Mouse (Mus musculus) thymus, adult 2 months (tissue): ENCODE measurements around the gene Syt1. TPM values are rescaled to one million over a fixed set of nuclear protein-coding genes. Genes with fewer than 3 reads are reported as not detected.

Source experiments
- DNase-seq: peaks from one replicate; pipeline ENCODE4 v3.0.0; 2021
- H3K27ac ChIP-seq: fragments of 200-500 bp; 2 replicates; pipeline ENCODE4 v1.5.1; 2012; ENCODE audit warnings: low read length, control low read depth; ENCODE audit not compliant: control insufficient read depth, insufficient read depth
- H3K27me3 ChIP-seq: fragments of 200-500 bp; 2 replicates; pipeline ENCODE4 v1.6.1; 2012; ENCODE audit warnings: mild to moderate bottlenecking, low read length, moderate library complexity, mixed read lengths; ENCODE audit not compliant: control insufficient read depth, insufficient read depth
- H3K36me3 ChIP-seq: fragments of 200-500 bp; 2 replicates; pipeline ENCODE4 v1.6.1; 2012; ENCODE audit warnings: mild to moderate bottlenecking, low read length, moderate library complexity; ENCODE audit not compliant: control insufficient read depth, insufficient read depth
- H3K4me1 ChIP-seq: fragments of 200-500 bp; replicated peaks from 2 replicates; pipeline ENCODE4 v1.6.1; 2012; ENCODE audit warnings: low read length; ENCODE audit not compliant: control insufficient read depth, insufficient read depth
- H3K4me3 ChIP-seq: fragments of 200-500 bp; 2 replicates; pipeline ENCODE4 v1.5.1; 2012; ENCODE audit warnings: mild to moderate bottlenecking, low read length, control low read depth, moderate library complexity; ENCODE audit not compliant: control insufficient read depth, insufficient read depth
- CTCF ChIP-seq: fragments of 200-500 bp; IDR thresholded peaks from 2 replicates; pipeline ENCODE4 v1.5.1; 2012; ENCODE audit warnings: mild to moderate bottlenecking, control low read depth, low read length, moderate library complexity, borderline replicate concordance; ENCODE audit not compliant: control insufficient read depth, poor library complexity, insufficient read depth; ENCODE audit errors: extremely low read depth
- POLR2A ChIP-seq: fragments of 200-500 bp; IDR thresholded peaks from 2 replicates; pipeline ENCODE4 v1.6.1; 2012; ENCODE audit warnings: mild to moderate bottlenecking, low read length, control low read depth, moderate library complexity; ENCODE audit not compliant: control insufficient read depth, poor library complexity, insufficient read depth; ENCODE audit errors: extremely low read depth
- WGBS: fragments of 180-500 bp; shearing (Covaris S2); methylation state at CpG from one replicate; pipeline ENCODE4 v1.1.7; 2018; 5-methylcytosine and 5-hydroxymethylcytosine counted together
- polyA plus RNA-seq: library from polyadenylated mRNA; depleted of rRNA; stranded (reverse); fragments of >200 nt; gene quantifications from 2 replicates; pipeline ENCODE4 v1.2.3, GENCODE M21; 2012

Syt1 gene
- polyA plus RNA-seq, 1 experiment: 2.0 TPM

DNA sequence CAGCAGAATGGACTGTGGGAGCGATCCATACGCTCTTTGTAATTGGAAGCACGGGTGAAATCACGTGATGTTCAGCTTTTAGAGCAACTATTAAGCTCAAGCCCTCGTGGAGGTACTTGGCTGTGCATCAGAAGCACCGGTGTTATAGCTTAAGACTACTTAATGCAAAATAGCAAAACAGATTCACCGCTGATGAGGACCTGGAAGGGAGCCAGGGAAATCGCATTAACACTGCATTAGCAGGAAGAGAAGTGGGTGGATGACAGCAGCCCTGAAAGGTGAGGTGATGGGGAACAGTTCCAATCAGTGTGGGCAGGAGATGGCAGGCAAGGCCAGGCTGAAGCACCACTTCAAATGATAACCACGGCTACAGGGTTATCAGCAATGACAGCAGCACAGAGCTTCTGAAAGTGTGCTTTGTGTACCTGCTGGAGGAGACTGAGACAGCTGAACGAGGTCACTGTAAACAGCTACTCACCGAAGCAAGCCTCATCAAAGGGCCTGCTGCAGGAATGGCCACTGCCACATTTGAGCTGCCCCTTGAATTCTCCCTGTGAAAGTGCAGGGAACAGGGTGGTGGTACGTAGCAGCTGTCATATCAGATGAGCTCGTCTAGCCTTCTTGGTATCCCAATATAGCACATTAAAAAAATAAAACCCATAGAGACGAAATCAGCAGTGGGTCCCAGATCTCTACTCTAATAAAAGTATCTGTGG lies 330.9 kb downstream of the Syt1 start:
- no peak for TF ChIP-seq POLR2A
- no peak for TF ChIP-seq CTCF
- no peaks in the 10 kb centered on the region for H3K4me1 ChIP-seq
- no peak overlapping the region for H3K27ac ChIP-seq
- no peaks in the 10 kb centered on the region for H3K27me3 ChIP-seq
- WGBS: 72% methylated on average over 14 of the region's 14 CpGs
- H3K4me3 ChIP-seq: no peak overlapping the region
- no peaks in the 10 kb centered on the region for H3K36me3 ChIP-seq
- no peak for DNase-seq

GRCm38 (mm10) chr10:108677053-108677452 lies 333.7 kb downstream of the Syt1 start:
- H3K36me3 ChIP-seq: no peaks in the 10 kb centered on the region
- H3K27me3 ChIP-seq: no peaks in the 10 kb centered on the region
- no peak overlapping the region for H3K27ac ChIP-seq
- 91% methylated on average over 8 of the region's 8 CpGs for WGBS
- TF ChIP-seq CTCF: no peak
- TF ChIP-seq POLR2A: no peak
- H3K4me1 ChIP-seq: no peaks in the 10 kb centered on the region
- no peak for DNase-seq
- H3K4me3 ChIP-seq: no peak overlapping the region

DNA sequence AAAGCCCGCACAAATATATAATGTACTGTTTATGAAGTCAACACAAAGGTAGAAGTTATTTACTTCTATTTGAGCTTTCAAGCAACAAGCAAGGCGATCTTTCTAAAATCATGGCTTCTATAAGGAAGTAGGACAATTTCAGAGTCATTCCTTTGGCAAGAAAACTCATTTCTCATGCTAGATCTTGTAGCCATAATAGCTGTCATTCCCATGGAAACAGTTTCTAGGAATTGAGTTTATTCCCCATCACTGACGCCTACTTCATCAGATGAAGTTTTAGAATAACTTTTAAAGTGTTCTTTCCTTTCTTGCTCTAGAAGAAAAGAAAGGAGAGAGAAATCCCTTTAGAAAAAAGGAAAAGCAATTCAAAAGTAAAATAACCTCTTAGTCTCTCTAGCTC lies 341.8 kb downstream of the Syt1 start:
- WGBS: 88% methylated on average over 3 of the region's 3 CpGs
- Histone ChIP-seq H3K4me1 (no peaks in the 10 kb centered on the region), H3K36me3 (no peaks in the 10 kb centered on the region), H3K27ac (no peak overlapping the region), H3K4me3 (no peak overlapping the region), H3K27me3 (no peaks in the 10 kb centered on the region)
- no peak for DNase-seq
- TF ChIP-seq CTCF: no peak
- no peak for TF ChIP-seq POLR2A

DNA sequence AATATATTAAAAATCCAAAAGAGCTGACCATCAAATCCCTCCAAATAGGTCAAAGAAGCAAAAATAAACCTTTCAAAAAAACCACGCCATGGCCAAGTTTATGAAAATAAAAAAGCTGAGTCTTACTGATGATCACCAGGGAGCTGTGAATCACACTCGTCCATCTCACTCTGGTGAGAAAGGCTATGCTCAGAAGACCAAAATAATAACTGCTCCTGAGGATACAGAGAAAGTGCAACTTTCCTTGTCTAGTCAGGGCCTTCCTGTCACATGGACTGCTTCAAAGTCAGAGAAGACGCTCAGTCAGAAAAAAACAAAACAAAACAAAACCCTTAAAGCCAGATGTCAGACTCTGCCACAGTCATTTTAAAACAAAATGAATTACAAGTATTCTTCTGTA lies 350.5 kb downstream of the Syt1 start:
- WGBS: 84% methylated on average over 3 of the region's 3 CpGs
- no peaks in the 10 kb centered on the region for H3K4me1 ChIP-seq
- H3K27ac ChIP-seq: no peak overlapping the region
- no peak for TF ChIP-seq CTCF
- TF ChIP-seq POLR2A: no peak
- H3K36me3 ChIP-seq: no peaks in the 10 kb centered on the region
- DNase-seq: no peak
- H3K27me3 ChIP-seq: no peaks in the 10 kb centered on the region
- no peak overlapping the region for H3K4me3 ChIP-seq

- no peak for DNase-seq
- H3K27me3 ChIP-seq: no peaks in the 10 kb centered on the region
- H3K36me3 ChIP-seq: no peaks in the 10 kb centered on the region
- WGBS: 89% methylated on average over 2 of the region's 2 CpGs
- H3K4me1 ChIP-seq: no peaks in the 10 kb centered on the region
- H3K27ac ChIP-seq: no peak overlapping the region
- TF ChIP-seq POLR2A (no peak), CTCF (no peak)
- H3K4me3 ChIP-seq: no peak overlapping the region
Measured at GRCm38 (mm10) chr10:108658300-108658699, 352.5 kb downstream of the Syt1 start.

GRCm38 (mm10) chr10:108657669-108658068 lies 353.1 kb downstream of the Syt1 start:
- TF ChIP-seq CTCF (no peak), POLR2A (no peak)
- no peaks in the 10 kb centered on the region for H3K36me3 ChIP-seq
- no peak overlapping the region for H3K4me3 ChIP-seq
- H3K4me1 ChIP-seq: no peaks in the 10 kb centered on the region
- H3K27ac ChIP-seq: no peak overlapping the region
- H3K27me3 ChIP-seq: no peaks in the 10 kb centered on the region
- DNase-seq: no peak

DNA sequence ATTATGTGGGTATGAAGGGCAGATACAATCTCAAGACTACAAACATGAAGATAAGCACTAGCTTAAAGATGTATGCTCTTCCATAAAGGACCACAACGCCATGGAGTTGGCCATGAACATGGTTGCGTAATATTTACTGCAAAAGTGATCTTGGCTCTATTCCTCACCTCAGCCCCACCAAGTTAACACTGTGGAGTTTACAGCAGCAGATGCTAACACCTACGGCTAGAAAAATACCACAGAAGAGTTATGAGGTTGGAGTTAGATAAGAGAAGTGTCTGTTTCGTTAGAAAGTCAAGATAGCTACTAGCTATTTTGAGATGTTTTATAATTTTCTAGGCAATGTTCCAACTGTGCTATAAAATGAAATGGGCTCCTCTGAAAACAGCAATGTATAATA lies 353.9 kb downstream of the Syt1 start:
- H3K4me3 ChIP-seq: no peak overlapping the region
- WGBS: 87% methylated on average over 4 of the region's 4 CpGs

GRCm38 (mm10) chr10:108655074-108655473 lies 355.7 kb downstream of the Syt1 start:
- H3K27ac ChIP-seq: no peak overlapping the region
- no peak for TF ChIP-seq CTCF
- no peak for TF ChIP-seq POLR2A
- no peaks in the 10 kb centered on the region for H3K4me1 ChIP-seq
- DNase-seq: no peak
- 95% methylated on average over 11 of the region's 11 CpGs for WGBS
- H3K27me3 ChIP-seq: no peaks in the 10 kb centered on the region
- H3K4me3 ChIP-seq: no peak overlapping the region
- H3K36me3 ChIP-seq: no peaks in the 10 kb centered on the region

More for the DNA sequence above, 353.9 kb downstream of the Syt1 start:
- Histone ChIP-seq H3K27ac (no peak overlapping the region), H3K4me1 (no peaks in the 10 kb centered on the region), H3K36me3 (no peaks in the 10 kb centered on the region), H3K27me3 (no peaks in the 10 kb centered on the region)
- TF ChIP-seq POLR2A (no peak), CTCF (no peak)
- DNase-seq: no peak
